Mouse (Mus musculus) lung, adult 2 months (tissue): Measurements from ENCODE around the gene Phf23.

ENCODE experiments used
- CTCF ChIP-seq: fragments of 200-500 bp; IDR thresholded peaks from 2 replicates; pipeline ENCODE4 v1.5.1; 2011; ENCODE audit warnings: mild to moderate bottlenecking, low read length, control low read depth; ENCODE audit not compliant: insufficient read depth
- POLR2A ChIP-seq: fragments of 200-500 bp; IDR thresholded peaks from 2 replicates; pipeline ENCODE4 v1.6.1; 2011; ENCODE audit warnings: low read depth, mild to moderate bottlenecking, control low read depth, low read length, borderline replicate concordance; ENCODE audit errors: extremely low read depth

DNA sequence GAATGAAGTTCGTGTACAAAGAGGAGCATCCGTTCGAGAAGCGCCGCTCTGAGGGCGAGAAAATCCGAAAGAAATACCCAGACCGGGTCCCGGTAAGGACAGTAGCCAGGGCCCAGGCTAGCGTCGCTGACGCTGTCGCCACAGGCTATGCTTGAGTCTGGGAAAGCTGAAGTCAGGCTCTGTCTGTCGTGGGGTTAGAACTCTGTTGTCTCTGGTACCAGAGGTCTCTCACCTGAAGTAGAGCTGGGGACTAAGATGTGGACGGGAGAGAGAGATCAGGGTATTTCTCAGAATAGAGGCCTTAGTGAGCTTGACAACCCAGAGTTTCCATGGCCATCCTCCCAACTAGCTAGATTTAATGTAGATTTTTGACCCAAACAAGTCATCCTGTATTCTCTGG, 3.9 kb upstream of the Phf23 start:
- TF ChIP-seq POLR2A: no peak
- TF ChIP-seq CTCF: no peak
